Mouse (Mus musculus) midbrain, embryonic 15.5 days (tissue): ENCODE results near the gene Sf3b4. TPM values are rescaled to one million over a fixed set of nuclear protein-coding genes. Genes with fewer than 3 reads are reported as not detected.

ENCODE experiments used
- ATAC-seq: fragments of 200-750 bp; cut with Nextera tagmentation; replicated peaks from 2 replicates; pipeline ENCODE4 v1.8.0; 2017; ENCODE audit warnings: moderate TSS enrichment
- H3K27ac ChIP-seq: fragments of 300-500 bp; sonication (generic); 2 replicates; pipeline ENCODE4 v1.5.1; 2015; ENCODE audit warnings: mild to moderate bottlenecking, inconsistent platforms
- H3K27me3 ChIP-seq: fragments of 300-500 bp; sonication (generic); replicated peaks from 2 replicates; pipeline ENCODE4 v1.6.1; 2015; ENCODE audit warnings: inconsistent platforms
- H3K36me3 ChIP-seq: fragments of 300-500 bp; sonication (generic); replicated peaks from 2 replicates; pipeline ENCODE4 v1.6.1; 2015; ENCODE audit warnings: inconsistent platforms
- H3K4me1 ChIP-seq: fragments of 300-500 bp; sonication (generic); 2 replicates; pipeline ENCODE4 v1.6.1; 2015; ENCODE audit warnings: inconsistent platforms
- H3K4me2 ChIP-seq: fragments of 300-500 bp; sonication (generic); 2 replicates; pipeline ENCODE4 v1.6.1; 2015; ENCODE audit warnings: inconsistent platforms, mild to moderate bottlenecking, moderate library complexity
- H3K4me3 ChIP-seq: fragments of 300-500 bp; sonication (generic); 2 replicates; pipeline ENCODE4 v1.5.1; 2015; ENCODE audit warnings: mild to moderate bottlenecking, inconsistent platforms
- H3K9ac ChIP-seq: fragments of 300-500 bp; sonication (generic); 2 replicates; pipeline ENCODE4 v1.6.1; 2015; ENCODE audit warnings: mild to moderate bottlenecking, inconsistent platforms
- H3K9me3 ChIP-seq: fragments of 300-500 bp; sonication (generic); 2 replicates; pipeline ENCODE4 v1.6.1; 2016; ENCODE audit warnings: inconsistent platforms
- WGBS: fragments of 180-500 bp; shearing (Covaris S2); methylation state at CpG from one replicate; pipeline ENCODE4 v1.1.7; 2015; ENCODE audit warnings: mixed read lengths; 5-methylcytosine and 5-hydroxymethylcytosine counted together
- polyA plus RNA-seq: library from polyadenylated mRNA; unstranded; fragments of >200 nt; fragmentation: Nextera tagmentation; extraction: Ambion mirVana; gene quantifications from 2 replicates; pipeline ENCODE4 v1.2.1, GENCODE M21; 2015

Gene Sf3b4
- polyA plus RNA-seq, 1 experiment from 2014 or later = 138 TPM

DNA sequence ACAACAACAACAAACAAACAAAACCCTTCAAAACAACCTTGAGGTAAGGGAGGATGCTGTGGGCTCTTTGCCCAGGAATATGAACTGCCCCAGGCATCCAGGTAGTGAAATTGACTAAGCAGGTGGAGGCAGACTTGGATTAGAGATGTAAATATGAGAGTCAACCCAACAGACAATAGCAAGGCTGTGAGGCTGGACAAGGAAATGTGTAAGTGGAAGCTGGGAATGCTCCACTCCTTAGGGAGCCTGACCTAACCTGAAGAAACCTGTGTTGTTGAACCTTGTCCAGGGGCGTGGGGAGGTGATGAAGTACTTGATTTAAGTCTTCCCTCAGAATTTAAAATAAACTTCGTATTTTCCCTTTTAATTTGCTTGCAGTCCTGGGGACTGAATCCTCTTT, 6.8 kb downstream of the Sf3b4 start:
- WGBS = 84% methylated on average over 2 of the region's 2 CpGs
- H3K4me2 ChIP-seq = no peak overlapping the region
- no peaks in the 10 kb centered on the region for H3K9me3 ChIP-seq
- H3K27me3 ChIP-seq = no peaks in the 10 kb centered on the region
- peaks cover 42% of the 10 kb centered on the region for H3K4me1 ChIP-seq
- no peak overlapping the region for H3K9ac ChIP-seq
- H3K27ac ChIP-seq = no peak overlapping the region
- H3K4me3 ChIP-seq = no peak overlapping the region
- H3K36me3 ChIP-seq = peaks cover 28% of the 10 kb centered on the region; the same call in 1 of the 2 replicates
- no peak for ATAC-seq

DNA sequence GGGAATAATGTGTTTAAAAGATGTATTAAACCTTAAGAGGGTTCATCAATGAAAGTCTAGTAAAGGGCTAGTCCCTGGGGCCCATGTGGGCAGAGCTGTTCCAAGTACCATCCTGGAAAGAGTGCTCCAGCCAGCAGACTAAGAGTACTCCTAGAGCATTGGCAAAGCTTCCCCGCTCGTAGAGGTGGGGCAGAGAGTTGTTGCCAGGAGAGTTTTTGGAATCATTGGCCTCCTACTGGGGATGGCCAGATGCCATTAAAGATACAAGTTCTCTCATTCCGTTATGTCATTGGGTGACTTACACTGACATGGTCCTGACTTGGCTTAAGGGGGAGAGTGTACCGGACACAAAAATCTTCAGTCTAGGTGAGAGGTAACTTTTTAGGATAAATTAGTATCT, 7.4 kb downstream of the Sf3b4 start:
- H3K4me2 ChIP-seq = no peak overlapping the region
- WGBS = 66% methylated on average over 4 of the region's 4 CpGs
- H3K4me3 ChIP-seq = no peak overlapping the region
- H3K4me1 ChIP-seq = peaks cover 36% of the 10 kb centered on the region
- no peak overlapping the region for H3K9ac ChIP-seq
- H3K27me3 ChIP-seq = no peaks in the 10 kb centered on the region
- H3K9me3 ChIP-seq = no peaks in the 10 kb centered on the region
- peaks cover 26% of the 10 kb centered on the region; the same call in 1 of the 2 replicates for H3K36me3 ChIP-seq
- H3K27ac ChIP-seq = no peak overlapping the region
- ATAC-seq = no peak

DNA sequence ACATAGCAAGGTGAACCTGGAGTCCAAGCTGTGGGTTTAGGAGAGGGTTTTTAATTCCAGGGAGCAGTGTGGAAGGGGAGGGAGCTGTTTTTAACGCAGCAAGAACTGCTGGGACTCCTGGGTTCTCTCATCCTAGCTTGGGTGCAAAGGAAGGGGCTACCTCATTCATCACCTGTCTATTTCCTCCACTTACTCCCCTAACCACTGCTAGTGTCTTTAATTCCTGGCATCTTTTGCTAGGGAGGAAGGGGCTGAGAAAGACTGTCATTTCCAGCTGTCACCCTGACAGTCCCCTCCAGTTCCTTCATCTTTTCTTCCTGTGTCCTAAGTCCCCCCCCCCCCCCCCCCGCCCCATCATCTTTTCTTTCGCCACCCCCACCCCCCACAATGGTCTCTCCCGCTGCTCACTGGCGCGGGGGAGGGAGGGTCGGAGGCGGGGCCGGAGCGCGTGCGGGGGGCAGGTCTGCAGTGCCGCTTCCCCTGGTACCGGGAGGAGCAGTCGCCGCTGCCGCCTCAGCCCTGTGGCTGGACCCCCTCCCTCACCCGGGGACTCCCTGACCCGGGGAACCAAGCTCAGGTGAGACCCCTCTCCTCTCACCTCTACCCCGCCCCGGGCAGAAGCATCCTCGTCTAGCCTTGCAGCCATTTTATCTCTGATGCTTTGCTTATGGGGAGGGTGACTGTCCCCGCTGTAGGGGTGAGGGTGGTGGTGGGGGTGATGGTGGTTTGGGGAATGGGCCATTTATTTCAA, 8.8 kb downstream of the Sf3b4 start, which contains the start of gene Sv2a:
TSS of gene Sv2a (plus strand) at position 425 of the 751 bp plus-strand sequence.
- Histone ChIP-seq H3K4me1 (peaks cover 36% of the 10 kb centered on the region), H3K4me3 (peak within 1 kb of the TSS; percentile 57), H3K36me3 (peaks cover 25% of the 10 kb centered on the region; the same call in 1 of the 2 replicates), H3K9me3 (no peaks in the 10 kb centered on the region), H3K9ac (peak within 1 kb of the TSS; percentile 84), H3K4me2 (peak within 1 kb of the TSS; percentile 70), H3K27me3 (no peaks in the 10 kb centered on the region), H3K27ac (peak within 1 kb of the TSS; percentile 84)
- peak; percentile 75 for ATAC-seq
- WGBS = under 1% methylated on average over 16 of the region's 23 CpGs

DNA sequence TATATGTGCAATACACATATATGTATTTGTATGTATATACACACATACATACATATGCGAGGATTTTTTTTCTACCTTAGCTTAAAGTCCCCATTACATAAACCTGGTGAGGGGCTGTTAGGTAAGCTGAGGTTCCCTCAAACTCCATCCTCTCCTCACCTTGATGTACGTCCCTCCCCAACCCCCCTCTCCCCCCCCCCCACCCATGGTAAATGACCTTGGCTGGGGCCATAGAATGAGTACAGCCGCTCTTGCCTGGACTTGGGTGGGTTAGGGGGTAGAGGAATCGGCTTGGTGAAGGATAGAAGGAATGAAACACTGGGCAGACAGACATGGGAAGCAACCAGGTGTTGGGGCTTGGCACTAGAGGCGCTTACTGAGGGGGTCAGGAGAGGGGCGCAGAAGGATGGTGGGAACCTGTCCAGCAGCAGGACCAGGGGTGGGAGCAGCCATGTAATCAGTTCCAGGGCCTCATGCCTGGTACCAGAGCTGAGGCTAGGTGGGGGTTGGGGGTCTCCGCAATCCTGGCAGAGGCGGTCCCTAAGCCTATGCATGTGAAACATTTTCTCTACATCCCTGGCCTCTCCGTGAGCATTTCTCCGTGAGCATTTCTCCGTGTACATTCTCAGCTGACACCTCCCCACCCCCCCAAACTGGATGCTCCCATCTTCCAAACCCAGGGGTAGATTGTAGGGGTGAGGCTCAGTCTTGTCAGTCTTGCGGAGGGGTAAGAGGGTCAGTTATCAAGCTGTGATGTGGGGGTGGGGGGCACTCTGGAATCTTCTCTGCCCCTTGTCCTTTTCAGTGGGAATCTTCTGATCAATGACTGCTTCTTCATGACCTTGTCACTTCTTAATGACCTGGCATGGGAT, 9.6 kb downstream of the Sf3b4 start:
- H3K36me3 ChIP-seq = peaks cover 18% of the 10 kb centered on the region; the same call in 1 of the 2 replicates
- H3K4me3 ChIP-seq = peak overlapping the region; percentile 57
- peak; percentile 61 for ATAC-seq
- no peaks in the 10 kb centered on the region for H3K27me3 ChIP-seq
- peak overlapping the region; percentile 70 for H3K4me2 ChIP-seq
- WGBS = 22% methylated on average over 12 of the region's 12 CpGs
- peaks cover 36% of the 10 kb centered on the region for H3K4me1 ChIP-seq
- H3K27ac ChIP-seq = peak overlapping the region; percentile 84
- H3K9ac ChIP-seq = peak overlapping the region; percentile 84
- no peaks in the 10 kb centered on the region for H3K9me3 ChIP-seq

DNA sequence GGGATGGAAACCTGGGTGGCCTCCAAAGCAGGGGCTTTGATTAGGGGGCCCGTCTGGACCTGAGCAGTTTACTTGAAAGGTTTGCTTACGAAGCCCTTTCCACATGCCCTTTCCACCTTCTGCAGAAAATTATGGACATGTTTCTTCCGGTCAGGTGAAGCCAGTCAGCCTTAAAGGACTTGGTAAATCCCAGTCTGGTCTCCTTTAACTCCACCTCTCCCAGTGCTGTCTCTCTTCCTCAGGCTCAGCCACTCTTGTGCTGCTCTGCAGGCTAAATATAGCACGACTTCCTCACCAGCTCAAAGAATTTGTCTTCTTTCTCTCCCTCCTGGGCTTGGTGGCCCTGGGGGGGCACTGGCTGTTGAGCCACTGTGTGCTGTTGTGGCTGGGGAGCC, 10.2 kb downstream of the Sf3b4 start:
- H3K9me3 ChIP-seq = no peaks in the 10 kb centered on the region
- 0 out of 2 replicates have a peak, but pooled peaks have one; percentile 8 for ATAC-seq
- H3K4me3 ChIP-seq = peak overlapping the region; percentile 57
- peak overlapping the region; percentile 70 for H3K4me2 ChIP-seq
- H3K9ac ChIP-seq = peak overlapping the region; percentile 84
- H3K27me3 ChIP-seq = no peaks in the 10 kb centered on the region
- peaks cover 36% of the 10 kb centered on the region for H3K4me1 ChIP-seq
- 27% methylated on average over 4 of the region's 4 CpGs for WGBS
- peak overlapping the region; percentile 84 for H3K27ac ChIP-seq
- H3K36me3 ChIP-seq = peaks cover 20% of the 10 kb centered on the region; the same call in 1 of the 2 replicates

DNA sequence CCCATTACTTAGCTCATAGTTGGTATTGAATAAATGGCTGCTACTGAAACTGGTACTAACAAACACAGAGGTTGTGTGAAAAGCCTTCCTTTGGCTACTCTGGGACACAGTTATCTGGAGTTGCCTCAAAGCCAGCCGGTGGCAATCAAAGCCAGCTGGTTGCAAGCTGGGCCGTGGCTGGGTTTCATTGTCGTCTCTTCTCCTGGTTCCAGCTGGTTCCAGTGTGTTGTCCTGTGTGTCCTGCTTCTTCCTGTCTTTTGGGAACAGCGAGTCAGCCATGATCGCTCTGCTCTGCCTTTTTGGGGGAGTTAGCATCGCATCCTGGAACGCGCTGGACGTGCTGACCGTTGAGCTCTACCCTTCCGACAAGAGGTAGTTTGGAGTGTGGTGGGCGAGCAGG, 20.8 kb downstream of the Sf3b4 start:
- H3K4me1 ChIP-seq = peaks cover 11% of the 10 kb centered on the region
- WGBS = 71% methylated on average over 12 of the region's 12 CpGs
- H3K36me3 ChIP-seq = peaks cover 27% of the 10 kb centered on the region; the same call in 1 of the 2 replicates
- no peak overlapping the region for H3K27ac ChIP-seq
- no peak overlapping the region for H3K4me2 ChIP-seq
- no peak overlapping the region for H3K9ac ChIP-seq
- H3K9me3 ChIP-seq = no peaks in the 10 kb centered on the region
- no peak for ATAC-seq
- H3K4me3 ChIP-seq = no peak overlapping the region
- H3K27me3 ChIP-seq = no peaks in the 10 kb centered on the region

DNA sequence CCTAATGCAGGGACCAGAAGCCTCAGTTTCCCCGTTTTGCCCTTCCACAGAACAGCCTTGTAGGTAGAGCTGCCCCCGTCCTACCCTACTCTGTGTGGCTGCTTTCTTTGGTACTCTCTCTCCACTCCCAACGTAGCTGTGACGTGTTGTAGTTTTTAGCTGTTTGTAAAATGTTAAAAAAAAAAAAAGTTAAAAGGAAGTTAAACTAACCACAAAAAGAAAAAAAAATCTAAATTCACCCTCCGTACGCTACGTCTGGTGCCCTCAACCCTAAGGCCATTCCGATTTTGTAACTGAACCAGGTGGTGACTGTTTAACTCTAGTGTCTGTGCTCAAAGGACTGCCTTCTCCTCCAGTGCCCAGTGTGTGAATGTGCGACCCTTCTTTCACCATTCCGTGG, 22.8 kb downstream of the Sf3b4 start:
- Histone ChIP-seq H3K4me1 (peaks cover 14% of the 10 kb centered on the region), H3K4me2 (no peak overlapping the region), H3K27me3 (no peaks in the 10 kb centered on the region), H3K9me3 (no peaks in the 10 kb centered on the region), H3K9ac (no peak overlapping the region), H3K27ac (no peak overlapping the region), H3K4me3 (no peak overlapping the region), H3K36me3 (peaks cover 19% of the 10 kb centered on the region; the same call in 1 of the 2 replicates)
- no peak for ATAC-seq
- 91% methylated on average over 10 of the region's 10 CpGs for WGBS

DNA sequence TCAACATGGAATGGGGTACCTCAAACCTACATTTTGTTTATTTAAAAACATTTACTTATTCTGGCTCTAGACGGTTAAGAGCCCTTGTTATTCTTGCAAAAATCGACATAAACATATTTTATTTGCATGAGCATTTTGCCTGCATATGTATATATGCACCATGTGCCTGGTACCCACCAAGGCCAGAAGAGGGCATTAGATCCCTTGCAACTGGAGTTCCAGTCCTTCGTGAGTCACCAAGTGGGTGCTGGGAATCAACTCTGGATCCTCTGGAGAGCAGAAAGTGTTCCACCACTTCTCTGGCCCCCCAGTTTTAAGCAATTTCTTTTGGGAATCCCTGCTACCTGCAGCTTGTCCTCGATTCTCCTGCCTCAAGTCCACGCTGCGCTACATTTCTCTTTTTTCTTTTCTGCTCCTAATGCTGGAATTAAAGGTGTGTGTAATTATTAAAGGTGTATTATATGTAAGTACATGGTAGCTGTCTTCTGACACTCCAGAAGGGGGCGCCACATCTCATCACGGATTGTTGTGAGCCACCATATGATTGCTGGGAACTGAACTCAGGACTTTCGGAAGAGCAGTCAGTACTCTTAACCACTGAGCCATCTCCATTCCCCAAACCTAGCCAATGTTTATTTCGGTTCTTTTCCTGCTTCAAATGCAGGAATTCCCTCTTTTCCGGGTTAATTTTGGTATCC, 23.6 kb downstream of the Sf3b4 start:
- H3K9me3 ChIP-seq = no peaks in the 10 kb centered on the region
- no peak for ATAC-seq
- H3K4me2 ChIP-seq = peak overlapping the region; percentile 76
- 91% methylated on average over 11 of the region's 11 CpGs for WGBS
- peaks cover 14% of the 10 kb centered on the region for H3K4me1 ChIP-seq
- no peak overlapping the region for H3K9ac ChIP-seq
- peak overlapping the region; percentile 98; the same call in 1 of the 2 replicates for H3K27ac ChIP-seq
- no peaks in the 10 kb centered on the region for H3K27me3 ChIP-seq
- peaks cover 16% of the 10 kb centered on the region; the same call in 1 of the 2 replicates for H3K36me3 ChIP-seq
- peak overlapping the region; percentile 71; the same call in 1 of the 2 replicates for H3K4me3 ChIP-seq

DNA sequence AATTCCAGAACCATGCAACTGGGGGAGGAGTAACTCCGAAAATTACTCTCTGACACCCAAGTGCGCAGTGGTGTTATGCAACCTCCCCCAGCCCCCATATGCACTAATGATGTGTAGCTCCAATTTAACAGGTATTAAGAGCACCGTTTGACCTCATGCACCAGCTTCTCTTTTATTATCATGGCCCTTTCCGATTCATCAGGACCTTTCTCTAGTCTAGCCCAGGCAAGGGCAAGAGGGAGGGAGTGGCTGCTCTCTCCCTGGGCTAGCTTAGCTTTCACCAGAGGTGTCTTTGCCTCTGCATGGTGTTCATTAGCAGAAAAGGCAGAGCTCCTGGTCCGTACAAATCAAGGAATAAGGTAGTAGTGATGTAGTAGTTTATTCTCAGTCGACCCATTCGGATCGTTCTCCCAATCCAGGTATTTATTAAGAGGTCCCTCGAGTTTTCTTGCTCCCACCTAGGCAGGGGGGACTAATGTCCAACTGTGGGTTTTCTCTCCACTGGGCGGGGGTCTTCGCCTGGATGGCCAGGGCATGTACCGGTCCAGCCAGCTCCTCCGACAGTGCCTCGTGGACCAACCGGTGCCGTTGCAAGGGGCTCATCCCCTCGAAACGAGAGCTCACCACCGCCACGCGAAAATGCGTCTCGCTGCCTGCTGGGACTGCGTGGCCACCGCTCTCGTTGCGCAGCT, 24.5 kb downstream of the Sf3b4 start:
- Histone ChIP-seq H3K4me3 (peak overlapping the region; percentile 71), H3K9ac (peak overlapping the region; percentile 91), H3K36me3 (peaks cover 8% of the 10 kb centered on the region; the same call in 1 of the 2 replicates), H3K27ac (peak overlapping the region; percentile 98), H3K4me1 (peaks cover 14% of the 10 kb centered on the region), H3K9me3 (no peaks in the 10 kb centered on the region), H3K4me2 (peak overlapping the region; percentile 76), H3K27me3 (no peaks in the 10 kb centered on the region)
- WGBS = 17% methylated on average over 27 of the region's 27 CpGs
- peak; percentile 18 for ATAC-seq

DNA sequence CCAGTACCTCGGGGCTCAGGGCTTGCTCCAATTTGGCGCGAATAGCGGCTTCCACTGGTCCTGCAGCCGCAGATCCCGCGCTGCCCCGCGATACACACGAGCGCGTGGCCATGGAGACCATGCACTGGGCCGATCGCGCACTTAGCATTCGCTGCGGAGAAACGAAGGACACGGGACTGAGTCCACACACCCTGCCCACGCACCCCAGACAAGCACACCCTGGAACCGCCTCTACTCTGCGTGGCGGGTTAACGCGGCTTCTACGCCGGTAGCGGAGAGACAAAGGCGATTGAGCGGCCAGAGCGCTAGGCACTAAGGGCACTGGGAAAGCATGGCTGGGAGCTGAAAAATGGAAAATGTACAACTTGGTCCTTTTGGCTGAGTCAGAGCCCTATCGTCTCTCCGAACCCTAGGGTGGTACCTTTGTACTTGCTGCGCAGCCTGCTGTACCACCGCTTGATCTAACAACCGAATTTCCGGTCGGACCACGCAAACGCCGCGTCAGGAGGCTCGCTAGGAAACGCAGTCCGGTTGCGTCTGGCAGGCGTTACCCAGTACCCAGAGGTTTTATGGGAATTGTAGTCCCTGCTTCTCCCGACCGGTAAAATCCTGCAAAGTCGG, 25.1 kb downstream of the Sf3b4 start:
- H3K4me2 ChIP-seq = peak overlapping the region; percentile 76
- H3K27ac ChIP-seq = peak overlapping the region; percentile 98
- peaks cover 6% of the 10 kb centered on the region; the same call in 1 of the 2 replicates for H3K36me3 ChIP-seq
- H3K4me3 ChIP-seq = peak overlapping the region; percentile 71
- H3K27me3 ChIP-seq = no peaks in the 10 kb centered on the region
- peak overlapping the region; percentile 91 for H3K9ac ChIP-seq
- ATAC-seq = peak; percentile 95
- no peaks in the 10 kb centered on the region for H3K9me3 ChIP-seq
- H3K4me1 ChIP-seq = peaks cover 14% of the 10 kb centered on the region
- under 1% methylated on average over 50 of the region's 50 CpGs for WGBS

DNA sequence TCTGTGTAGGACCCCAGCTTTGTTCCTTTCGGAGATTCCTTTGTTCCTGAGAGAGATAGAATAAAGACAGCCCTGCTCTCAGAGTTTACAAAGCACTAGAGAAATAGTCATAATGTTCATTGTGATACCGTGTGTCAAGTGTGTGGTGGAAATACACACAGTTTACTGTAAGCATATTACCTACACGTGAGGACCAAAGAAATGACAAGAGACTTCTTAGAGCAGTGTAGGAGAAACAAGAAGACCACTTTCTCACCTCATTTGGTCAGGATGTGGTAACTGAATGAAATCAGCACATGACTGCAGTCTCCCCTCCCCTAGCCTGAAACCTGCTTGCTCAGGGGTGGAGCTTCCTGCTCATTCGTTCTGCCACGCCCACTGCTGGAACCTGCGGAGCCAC, 26.0 kb downstream of the Sf3b4 start:
- peak; percentile 50 for ATAC-seq
- Histone ChIP-seq H3K4me1 (peaks cover 14% of the 10 kb centered on the region), H3K4me2 (peak overlapping the region; percentile 76), H3K4me3 (peak overlapping the region; percentile 71), H3K36me3 (peaks cover 5% of the 10 kb centered on the region; the same call in 1 of the 2 replicates), H3K27me3 (no peaks in the 10 kb centered on the region), H3K9me3 (no peaks in the 10 kb centered on the region), H3K27ac (peak overlapping the region; percentile 51), H3K9ac (peak overlapping the region; percentile 25; the same call in 1 of the 2 replicates)
- WGBS = 2% methylated on average over 6 of the region's 6 CpGs
